Mouse (Mus musculus) C2C12 (cell line): ENCODE measurements around the gene Rundc1. TPM values are rescaled to one million over a fixed set of nuclear protein-coding genes. Genes with fewer than 3 reads are reported as not detected.
"Not testable (repeated sequence)": the region's sequence is repeated elsewhere in the genome, so short reads cannot be mapped to it uniquely, and the experiment has no call there.

Source experiments
- H3K27me3 ChIP-seq: one replicate; pipeline ENCODE4 v1.6.1; 2011; ENCODE audit not compliant: control insufficient read depth, insufficient read depth, insufficient read length
- H3K36me3 ChIP-seq: one replicate; pipeline ENCODE4 v1.6.1; 2011; ENCODE audit not compliant: control insufficient read depth, insufficient read depth
- H3K4me3 ChIP-seq: one replicate; pipeline ENCODE4 v1.5.1; 2011; ENCODE audit warnings: mild to moderate bottlenecking, control low read depth; ENCODE audit not compliant: poor library complexity, insufficient read depth, severe bottlenecking
- H3K79me2 ChIP-seq: one replicate; pipeline ENCODE4 v1.6.1; 2011; ENCODE audit not compliant: control insufficient read depth, insufficient read depth
- H3K79me3 ChIP-seq: one replicate; pipeline ENCODE4 v1.6.1; 2011; ENCODE audit warnings: low read depth, control low read depth
- H3ac ChIP-seq: one replicate; pipeline ENCODE3; 2011; ENCODE audit warnings: low read depth; ENCODE audit not compliant: control insufficient read depth, insufficient read length
- CEBPB ChIP-seq: IDR thresholded peaks from one replicate; pipeline ENCODE4 v1.6.1; 2011; ENCODE audit warnings: low read depth, mild to moderate bottlenecking, control low read depth, moderate library complexity
- CTCF ChIP-seq: IDR thresholded peaks from one replicate; pipeline ENCODE4 v1.5.1; 2011; ENCODE audit not compliant: control insufficient read depth, insufficient read depth, insufficient read length
- FOSL1 ChIP-seq: IDR thresholded peaks from one replicate; pipeline ENCODE4 v1.8.0; 2011; ENCODE audit warnings: mild to moderate bottlenecking, low read length; ENCODE audit not compliant: poor library complexity, insufficient read depth, severe bottlenecking
- MAX ChIP-seq: IDR thresholded peaks from one replicate; pipeline ENCODE4 v1.6.1; 2011; ENCODE audit warnings: mild to moderate bottlenecking, control low read depth
- MYOD1 ChIP-seq: IDR thresholded peaks from one replicate; pipeline ENCODE4 v1.6.1; 2011; ENCODE audit warnings: low read depth; ENCODE audit not compliant: control insufficient read depth, insufficient read length
- MYOG ChIP-seq: IDR thresholded peaks from one replicate; pipeline ENCODE4 v1.6.1; 2011; ENCODE audit not compliant: control insufficient read depth, insufficient read length; ENCODE audit errors: extremely low read depth
- USF1 ChIP-seq: IDR thresholded peaks from one replicate; pipeline ENCODE4 v1.6.1; 2011; ENCODE audit warnings: low read depth, mild to moderate bottlenecking, control low read depth, moderate library complexity
- polyA plus RNA-seq: library from polyadenylated mRNA; unstranded; fragments of >200 nt; fragmentation: generic; extraction: Trizol; gene quantifications from one replicate; pipeline ENCODE4 v1.2.1, GENCODE M21; 2012; ENCODE audit warnings: missing spikeins

The Rundc1 gene
- polyA plus RNA-seq, 1 experiment, result 10.4 TPM

DNA sequence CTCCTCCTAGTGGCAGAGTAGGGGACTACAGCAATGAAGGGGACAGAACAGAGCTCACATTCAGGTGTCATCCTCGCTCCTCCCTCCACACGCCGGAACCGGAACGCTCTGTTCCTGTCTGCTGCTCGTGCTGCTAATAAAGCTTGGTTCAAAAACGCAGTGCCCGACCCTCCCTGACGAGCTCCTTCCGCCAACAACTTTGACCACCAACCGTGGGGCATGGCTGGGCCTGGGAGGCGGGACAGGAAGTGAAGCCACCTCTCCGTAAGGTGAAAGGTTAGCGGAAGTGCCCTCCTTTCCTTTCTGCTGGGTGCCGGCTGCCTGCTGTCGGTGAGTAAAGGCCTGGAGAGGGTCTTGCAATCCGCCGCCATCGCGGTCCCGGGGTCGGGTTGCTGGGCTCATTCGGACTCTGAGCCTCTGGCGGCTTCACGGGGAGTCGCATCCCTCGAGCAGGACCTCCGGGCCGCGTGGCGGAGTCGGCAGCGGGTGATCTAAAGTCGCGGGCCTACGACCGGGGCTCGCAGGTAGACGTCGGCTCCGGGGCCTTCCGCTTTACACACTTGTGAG, 17.3 kb downstream of the Rundc1 start, which contains the start of gene Rpl27:
Rpl27 (plus strand) TSS at position 172 of the 567 bp plus-strand sequence.
- peak within 1 kb of the TSS; percentile 95 for H3K4me3 ChIP-seq
- H3K79me3 ChIP-seq, result peaks cover 29% of the 10 kb centered on the region
- peaks cover 37% of the 10 kb centered on the region for H3K36me3 ChIP-seq
- H3K27me3 ChIP-seq, result no peaks in the 10 kb centered on the region
- TF ChIP-seq CTCF (peak; percentile 60), USF1 (peak; percentile 30), FOSL1 (peak; percentile 15), CEBPB (no peak), MAX (peak; percentile 56)
- H3K79me2 ChIP-seq, result peaks cover 34% of the 10 kb centered on the region
- H3ac ChIP-seq, result peak within 1 kb of the TSS; percentile 86

DNA sequence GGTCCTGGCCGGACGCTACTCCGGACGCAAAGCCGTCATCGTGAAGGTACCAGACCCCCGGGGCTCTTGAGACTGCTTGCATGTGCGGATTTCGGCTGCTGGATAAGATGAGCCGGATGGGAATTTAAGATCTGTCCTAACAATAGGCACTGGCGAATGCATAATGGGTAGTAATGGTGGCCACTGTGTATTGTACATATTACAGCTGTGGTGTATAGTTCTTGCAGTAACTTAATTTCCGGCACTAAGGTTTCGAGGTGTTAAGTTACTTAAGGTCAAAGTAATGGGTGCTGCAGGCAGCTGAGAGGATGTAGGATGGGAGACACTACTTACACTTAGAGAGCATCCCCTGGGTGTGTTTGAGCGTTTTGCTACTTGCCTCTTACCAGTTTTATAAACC, 17.9 kb downstream of the Rundc1 start:
- TF ChIP-seq CTCF, result no peak
- no peak for TF ChIP-seq MYOG
- TF ChIP-seq MAX, result no peak
- no peak for TF ChIP-seq FOSL1
- no peak for TF ChIP-seq USF1
- TF ChIP-seq MYOD1, result no peak
- no peak for TF ChIP-seq CEBPB
- Histone ChIP-seq H3K4me3 (peak overlapping the region; percentile 95), H3K36me3 (peaks cover 37% of the 10 kb centered on the region), H3K27me3 (no peaks in the 10 kb centered on the region), H3K79me2 (peaks cover 34% of the 10 kb centered on the region), H3ac (peak overlapping the region; percentile 86), H3K79me3 (peaks cover 29% of the 10 kb centered on the region)

DNA sequence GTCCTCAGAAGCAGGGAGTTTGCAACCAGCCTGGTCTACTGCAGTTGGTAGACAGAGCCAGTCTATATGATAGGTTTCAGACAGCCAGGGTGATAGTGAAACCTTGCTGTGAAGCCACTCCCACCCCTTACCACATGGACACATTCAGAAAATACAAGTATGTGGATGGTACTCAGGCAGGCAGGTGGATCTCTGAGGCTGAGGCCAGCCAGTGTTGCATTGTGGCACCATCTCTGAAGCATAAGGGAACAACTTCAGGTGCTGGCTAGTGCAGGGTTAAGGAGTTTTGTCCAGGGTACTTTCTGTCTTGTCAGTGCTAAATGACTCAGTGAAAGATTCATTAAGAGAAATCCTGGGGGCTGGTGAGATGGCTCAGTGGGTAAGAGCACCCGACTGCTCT, 21.4 kb downstream of the Rundc1 start:
- TF ChIP-seq MYOG (no peak), USF1 (no peak), CEBPB (no peak), MAX (no peak), MYOD1 (no peak), FOSL1 (no peak), CTCF (no peak)
- no peak overlapping the region for H3ac ChIP-seq
- H3K4me3 ChIP-seq, result no peak overlapping the region
- peaks cover 35% of the 10 kb centered on the region for H3K79me3 ChIP-seq
- peaks cover 37% of the 10 kb centered on the region for H3K36me3 ChIP-seq
- H3K79me2 ChIP-seq, result peaks cover 55% of the 10 kb centered on the region
- no peaks in the 10 kb centered on the region for H3K27me3 ChIP-seq

DNA sequence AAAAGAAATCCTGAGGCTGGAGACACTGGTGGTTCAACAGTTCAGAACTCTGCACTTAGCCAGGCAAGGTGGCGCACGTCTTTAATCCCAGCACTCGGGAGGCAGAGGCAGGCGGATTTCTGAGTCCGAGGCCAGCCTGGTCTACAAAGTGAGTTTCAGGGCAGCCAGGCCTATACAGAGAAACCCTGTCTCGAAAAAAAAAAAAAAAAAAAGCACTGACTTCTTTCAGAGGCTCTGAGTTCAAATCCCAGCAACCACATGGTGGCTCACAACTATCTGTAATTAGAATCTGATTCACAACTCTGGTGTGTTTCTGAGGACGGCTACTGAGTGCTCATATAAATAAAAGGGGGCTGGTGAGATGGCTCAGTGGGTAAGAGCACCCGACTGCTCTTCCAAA, 22.0 kb downstream of the Rundc1 start:
- peaks cover 35% of the 10 kb centered on the region for H3K79me3 ChIP-seq
- H3ac ChIP-seq, H3K27me3 ChIP-seq, H3K4me3 ChIP-seq: not testable (repeated sequence)
- peaks cover 61% of the 10 kb centered on the region for H3K79me2 ChIP-seq
- peaks cover 37% of the 10 kb centered on the region for H3K36me3 ChIP-seq

DNA sequence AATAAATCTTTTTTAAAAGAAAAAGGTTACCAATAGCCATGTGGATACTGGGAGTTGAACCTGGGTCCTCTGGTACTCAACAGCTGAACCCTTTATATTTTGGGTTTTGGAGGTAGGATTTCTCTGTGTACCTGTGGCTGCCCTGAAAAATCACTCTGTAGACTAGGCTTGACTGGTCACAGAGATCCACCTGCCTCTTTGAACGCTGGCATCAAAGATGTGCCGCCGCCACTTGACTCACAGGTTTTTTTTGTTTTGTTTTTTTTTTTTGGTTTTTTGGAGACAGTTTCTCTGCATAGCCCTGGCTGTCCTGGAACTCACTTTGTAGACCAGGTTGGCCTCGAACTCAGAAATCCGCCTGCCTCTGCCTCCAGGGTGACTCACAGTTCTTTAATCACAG, 22.9 kb downstream of the Rundc1 start:
- TF ChIP-seq MYOD1, result no peak
- no peak for TF ChIP-seq MYOG
- TF ChIP-seq MAX, result no peak
- TF ChIP-seq CEBPB, result no peak
- TF ChIP-seq CTCF, result no peak
- no peak for TF ChIP-seq USF1
- TF ChIP-seq FOSL1, result no peak
- no peak overlapping the region for H3K4me3 ChIP-seq

DNA sequence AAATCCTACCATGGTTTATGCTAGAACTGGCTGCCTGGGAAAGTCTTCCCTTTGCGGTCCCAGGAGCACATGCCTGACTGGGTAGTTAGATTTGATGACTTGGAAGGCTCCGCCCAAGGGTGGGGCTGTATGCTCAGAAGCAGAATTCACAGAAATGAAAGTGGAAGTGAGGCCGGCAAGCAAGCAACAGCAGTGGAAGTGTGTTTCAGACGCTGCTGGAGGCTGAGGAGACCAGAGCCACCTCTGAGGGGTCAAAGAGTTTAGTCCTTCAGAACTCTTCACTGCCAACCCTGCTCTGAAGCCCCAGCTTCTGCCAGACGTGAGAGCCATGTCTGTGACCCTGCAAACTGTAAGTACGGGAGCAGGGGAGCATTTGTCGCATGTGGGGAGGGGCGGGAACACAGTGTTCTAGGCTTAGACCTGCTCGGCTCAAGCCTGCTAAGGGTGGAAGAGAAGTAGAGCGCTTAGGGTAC, 23.4 kb downstream of the Rundc1 start, which contains the start of gene Ifi35:
Ifi35 (plus strand) TSS at position 134 of the 473 bp plus-strand sequence.
- H3ac ChIP-seq, result peak within 1 kb of the TSS; percentile 52
- TF ChIP-seq MAX, result peak; percentile 81
- no peak for TF ChIP-seq MYOD1
- no peak for TF ChIP-seq CTCF
- no peak for TF ChIP-seq CEBPB
- no peak for TF ChIP-seq USF1

More for the DNA sequence above, 22.9 kb downstream of the Rundc1 start:
- H3K79me3 ChIP-seq, result peaks cover 30% of the 10 kb centered on the region
- peaks cover 62% of the 10 kb centered on the region for H3K79me2 ChIP-seq
- H3K27me3 ChIP-seq, result no peaks in the 10 kb centered on the region
- H3K36me3 ChIP-seq, result peaks cover 35% of the 10 kb centered on the region
- H3ac ChIP-seq, result no peak overlapping the region

More for the DNA sequence above, 23.4 kb downstream of the Rundc1 start, which contains the start of gene Ifi35:
- H3K79me3 ChIP-seq, result peaks cover 29% of the 10 kb centered on the region
- H3K4me3 ChIP-seq, result peak within 1 kb of the TSS; percentile 44
- H3K27me3 ChIP-seq, result no peaks in the 10 kb centered on the region
- H3K79me2 ChIP-seq, result peaks cover 62% of the 10 kb centered on the region
- peaks cover 29% of the 10 kb centered on the region for H3K36me3 ChIP-seq
